Mouse (Mus musculus): ENCODE results near the gene Fxyd3. TPM values are rescaled to one million over a fixed set of nuclear protein-coding genes. Genes with fewer than 3 reads are reported as not detected.

Fxyd3 gene
- polyA plus RNA-seq, 1 experiment, result not detected

DNA sequence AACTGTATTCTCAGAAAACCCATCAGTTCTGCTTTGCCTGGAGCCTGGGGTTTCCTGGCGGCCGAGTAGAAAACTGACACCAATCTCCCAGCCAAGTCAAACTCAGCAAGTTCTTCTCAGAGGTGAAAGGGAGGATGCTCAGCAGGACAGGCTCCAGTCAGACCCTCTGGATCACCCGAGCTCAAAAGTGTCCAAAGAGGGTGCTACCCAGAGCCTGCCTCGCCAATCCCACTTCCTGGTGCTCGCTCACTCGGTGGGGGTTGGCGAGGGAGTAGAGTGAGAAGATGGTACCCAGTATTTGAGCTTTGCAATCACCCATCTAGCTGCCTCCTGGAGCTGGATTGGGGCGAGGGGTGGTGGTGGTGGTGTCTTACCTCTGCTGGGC is 35.5 kb downstream of the Fxyd3 start:
- peaks cover 30% of the 10 kb centered on the region for H3K4me1 ChIP-seq (ENCODE audit: control insufficient read depth, insufficient read depth, low read length)
- TF ChIP-seq CTCF (IDR thresholded peaks at IDR 0.05; ENCODE audit: low read depth, low read length) (no peak), POLR2A (IDR thresholded peaks at IDR 0.05; ENCODE audit: borderline replicate concordance, low read depth, low read length) (no peak)
- peak overlapping the region; percentile 76 for H3K27ac ChIP-seq (ENCODE audit: insufficient read depth, low read depth, low read length)
- H3K4me3 ChIP-seq (ENCODE audit: insufficient read depth, low read length), result peak overlapping the region; percentile 73

DNA sequence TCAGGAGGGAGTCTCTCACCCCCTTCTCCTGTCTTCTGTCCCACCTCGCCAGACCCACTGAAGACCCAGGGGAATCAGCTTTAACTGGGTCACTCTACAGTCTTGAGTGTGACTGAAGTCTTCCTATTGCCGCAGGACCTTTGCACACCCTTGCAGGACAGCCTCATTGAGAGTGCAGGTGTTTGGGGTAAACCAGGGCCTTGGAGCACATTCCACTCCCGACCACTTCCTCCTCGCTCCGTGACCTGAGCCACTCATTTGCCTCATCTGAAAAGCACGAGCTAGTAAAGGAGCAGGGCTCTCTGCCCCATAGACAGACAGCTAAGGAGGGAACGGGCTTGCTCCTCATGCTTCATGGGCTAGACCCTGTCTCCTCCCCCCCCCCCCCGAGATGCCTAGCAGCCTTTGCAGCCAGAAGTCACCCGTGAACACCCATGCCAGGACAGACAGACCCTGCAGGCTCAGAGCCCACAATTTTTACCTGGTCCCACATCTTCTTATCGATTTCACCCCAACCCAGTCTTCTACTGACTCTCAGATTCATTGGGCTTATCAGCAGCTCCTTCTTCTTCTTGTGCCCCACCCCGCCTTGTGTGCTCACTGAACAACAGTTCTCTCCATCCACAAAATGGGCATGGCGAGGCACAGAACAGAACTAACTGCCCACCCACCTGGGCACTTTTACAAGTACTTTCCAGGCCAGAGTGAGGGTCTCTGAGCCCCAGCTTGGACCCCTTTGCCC is 36.1 kb downstream of the Fxyd3 start:
- no peak for TF ChIP-seq POLR2A (IDR thresholded peaks at IDR 0.05; ENCODE audit: borderline replicate concordance, low read depth, low read length)
- TF ChIP-seq CTCF (IDR thresholded peaks at IDR 0.05; ENCODE audit: low read depth, low read length), result no peak
- Histone ChIP-seq H3K4me3 (ENCODE audit: insufficient read depth, low read length) (peak overlapping the region; percentile 73), H3K27ac (ENCODE audit: insufficient read depth, low read depth, low read length) (no peak overlapping the region; the same call in 1 of the 2 replicates), H3K4me1 (ENCODE audit: control insufficient read depth, insufficient read depth, low read length) (peaks cover 31% of the 10 kb centered on the region)

DNA sequence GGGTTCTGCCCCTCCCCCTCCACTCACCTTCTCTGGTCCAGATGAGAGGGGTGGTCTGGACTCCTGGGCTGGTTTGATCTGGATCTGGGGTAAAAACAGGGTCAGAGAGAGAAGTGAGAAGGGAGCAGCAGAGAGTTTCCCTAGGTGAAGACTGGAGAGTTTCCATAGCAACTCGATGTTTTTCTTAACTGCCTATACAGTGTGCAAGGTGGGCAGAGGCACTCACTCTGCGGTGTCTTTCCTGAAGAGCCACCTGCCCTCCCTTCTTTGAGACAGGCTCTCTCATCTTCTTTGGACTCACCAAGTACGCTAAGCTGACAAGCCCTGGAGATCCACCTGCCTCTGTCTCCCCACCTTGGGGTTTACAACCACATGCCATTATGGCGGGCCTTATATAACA is 37.5 kb downstream of the Fxyd3 start:
- TF ChIP-seq POLR2A (IDR thresholded peaks at IDR 0.05; ENCODE audit: borderline replicate concordance, low read depth, low read length) (no peak), CTCF (IDR thresholded peaks at IDR 0.05; ENCODE audit: low read depth, low read length) (no peak)
- no peak overlapping the region for H3K4me3 ChIP-seq (ENCODE audit: insufficient read depth, low read length)
- H3K27ac ChIP-seq (ENCODE audit: insufficient read depth, low read depth, low read length), result no peak overlapping the region
- H3K4me1 ChIP-seq (ENCODE audit: control insufficient read depth, insufficient read depth, low read length), result peaks cover 43% of the 10 kb centered on the region

- TF ChIP-seq CTCF (IDR thresholded peaks at IDR 0.05; ENCODE audit: low read depth, low read length) (no peak), POLR2A (IDR thresholded peaks at IDR 0.05; ENCODE audit: borderline replicate concordance, low read depth, low read length) (no peak)
- H3K4me3 ChIP-seq (ENCODE audit: insufficient read depth, low read length), result 0 out of 2 replicates have a peak overlapping the region, but pooled peaks have one; percentile 5
- H3K4me1 ChIP-seq (ENCODE audit: control insufficient read depth, insufficient read depth, low read length), result peaks cover 54% of the 10 kb centered on the region
- H3K27ac ChIP-seq (ENCODE audit: insufficient read depth, low read depth, low read length), result no peak overlapping the region
Observed at GRCm38 (mm10) chr7:31037675-31038074, 38.8 kb downstream of the Fxyd3 start.

GRCm38 (mm10) chr7:31036917-31037316 is 39.6 kb downstream of the Fxyd3 start:
- Histone ChIP-seq H3K4me1 (ENCODE audit: control insufficient read depth, insufficient read depth, low read length) (peaks cover 58% of the 10 kb centered on the region), H3K27ac (ENCODE audit: insufficient read depth, low read depth, low read length) (no peak overlapping the region), H3K4me3 (ENCODE audit: insufficient read depth, low read length) (no peak overlapping the region)
- TF ChIP-seq POLR2A (IDR thresholded peaks at IDR 0.05; ENCODE audit: borderline replicate concordance, low read depth, low read length), result no peak
- no peak for TF ChIP-seq CTCF (IDR thresholded peaks at IDR 0.05; ENCODE audit: low read depth, low read length)

GRCm38 (mm10) chr7:31035291-31035690 is 41.2 kb downstream of the Fxyd3 start:
- TF ChIP-seq CTCF (IDR thresholded peaks at IDR 0.05; ENCODE audit: low read depth, low read length) (no peak), POLR2A (IDR thresholded peaks at IDR 0.05; ENCODE audit: borderline replicate concordance, low read depth, low read length) (no peak)
- no peak overlapping the region for H3K4me3 ChIP-seq (ENCODE audit: insufficient read depth, low read length)
- H3K4me1 ChIP-seq (ENCODE audit: control insufficient read depth, insufficient read depth, low read length), result peaks cover 56% of the 10 kb centered on the region
- H3K27ac ChIP-seq (ENCODE audit: insufficient read depth, low read depth, low read length), result no peak overlapping the region

GRCm38 (mm10) chr7:31034789-31035188 is 41.7 kb downstream of the Fxyd3 start:
- Histone ChIP-seq H3K4me1 (ENCODE audit: control insufficient read depth, insufficient read depth, low read length) (peaks cover 54% of the 10 kb centered on the region), H3K4me3 (ENCODE audit: insufficient read depth, low read length) (no peak overlapping the region), H3K27ac (ENCODE audit: insufficient read depth, low read depth, low read length) (peak overlapping the region; percentile 71)
- TF ChIP-seq CTCF (IDR thresholded peaks at IDR 0.05; ENCODE audit: low read depth, low read length) (peak; percentile 62; the same call in 1 of the 2 replicates), POLR2A (IDR thresholded peaks at IDR 0.05; ENCODE audit: borderline replicate concordance, low read depth, low read length) (no peak)

GRCm38 (mm10) chr7:31033409-31034165 is 42.9 kb downstream of the Fxyd3 start:
- Histone ChIP-seq H3K27ac (ENCODE audit: insufficient read depth, low read depth, low read length) (peak overlapping the region; percentile 75), H3K4me3 (ENCODE audit: insufficient read depth, low read length) (no peak overlapping the region), H3K4me1 (ENCODE audit: control insufficient read depth, insufficient read depth, low read length) (peaks cover 51% of the 10 kb centered on the region)
- no peak for TF ChIP-seq CTCF (IDR thresholded peaks at IDR 0.05; ENCODE audit: low read depth, low read length)
- no peak for TF ChIP-seq POLR2A (IDR thresholded peaks at IDR 0.05; ENCODE audit: borderline replicate concordance, low read depth, low read length)

DNA sequence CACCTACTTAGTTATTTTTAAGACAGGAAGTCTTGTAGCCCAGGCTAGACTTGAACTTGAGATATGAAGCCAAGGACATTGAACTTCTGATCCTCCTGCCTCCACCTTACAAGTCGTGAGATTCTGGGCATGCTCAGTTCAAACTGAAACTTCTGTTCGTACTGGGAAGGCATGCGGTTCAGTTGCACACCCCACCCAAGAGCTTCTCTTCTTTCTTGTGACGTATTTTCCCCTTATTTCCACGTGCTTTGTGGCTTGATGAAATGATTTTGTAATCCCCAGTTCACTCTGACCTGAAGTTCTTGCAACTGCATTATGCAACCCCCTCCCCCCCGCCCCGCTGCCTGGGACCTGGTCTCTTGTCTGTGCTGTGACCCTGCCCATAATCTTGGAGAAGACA is 44.8 kb downstream of the Fxyd3 start:
- Histone ChIP-seq H3K4me1 (ENCODE audit: control insufficient read depth, insufficient read depth, low read length) (peaks cover 42% of the 10 kb centered on the region), H3K4me3 (ENCODE audit: insufficient read depth, low read length) (no peak overlapping the region), H3K27ac (ENCODE audit: insufficient read depth, low read depth, low read length) (peak overlapping the region; percentile 80)
- TF ChIP-seq CTCF (IDR thresholded peaks at IDR 0.05; ENCODE audit: low read depth, low read length) (no peak), POLR2A (IDR thresholded peaks at IDR 0.05; ENCODE audit: borderline replicate concordance, low read depth, low read length) (no peak)

- TF ChIP-seq CTCF (IDR thresholded peaks at IDR 0.05; ENCODE audit: low read depth, low read length) (peak; percentile 11; the same call in 1 of the 2 replicates), POLR2A (IDR thresholded peaks at IDR 0.05; ENCODE audit: borderline replicate concordance, low read depth, low read length) (no peak)
- Histone ChIP-seq H3K4me1 (ENCODE audit: control insufficient read depth, insufficient read depth, low read length) (peaks cover 38% of the 10 kb centered on the region), H3K4me3 (ENCODE audit: insufficient read depth, low read length) (no peak overlapping the region), H3K27ac (ENCODE audit: insufficient read depth, low read depth, low read length) (no peak overlapping the region)
Observed at GRCm38 (mm10) chr7:31030717-31031116, 45.8 kb downstream of the Fxyd3 start.

Data from bone marrow macrophage, adult 2 months (primary cell).